ENCODE assay signal across 9 mouse cellular contexts in the genomic region with DNA sequence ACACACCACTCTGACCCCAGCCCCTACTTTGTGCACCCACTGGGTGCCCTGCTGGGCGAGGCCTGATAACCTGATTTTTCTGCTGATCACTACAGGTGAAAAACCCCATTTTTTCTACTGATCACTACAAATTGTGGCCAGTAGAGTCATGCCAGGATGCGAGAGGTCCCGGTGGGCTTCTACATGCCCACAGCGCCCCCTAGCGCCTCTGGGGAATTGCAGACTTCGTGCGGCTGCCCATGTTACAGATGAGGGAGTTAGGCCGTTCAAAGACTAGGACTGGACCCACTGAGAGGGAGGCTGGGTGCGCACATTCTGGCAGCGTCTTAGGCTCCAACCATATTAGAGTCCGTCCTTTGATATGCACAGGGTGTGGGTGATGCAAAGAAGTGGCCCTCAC. TPM values are rescaled to one million over a fixed set of nuclear protein-coding genes. Genes with fewer than 3 reads are reported as not detected.
DNase-seq lines count a peak whose midpoint lies in the region; ATAC-seq and TF ChIP-seq lines count a peak whose summit lies in the region.
"Had no signal": no experiment of that assay in that cellular context is flagged by ENCODE, and none has a peak within 500 bp of the region (broad histone marks: within the 10 kb centered on the region; RNA-seq: fewer than 3 reads in every experiment).

No protein-coding gene starts in this region.

- peak overlapping the region; percentile 26; the same call in 1 of the 2 replicates for H3K4me2 ChIP-seq in forebrain, embryonic 11.5 days (ENCODE audit: low read depth, low read length, severe bottlenecking)
- H3K4me2 ChIP-seq in kidney, postnatal 0 days (ENCODE audit: low read length): peak overlapping the region; percentile 35
- peak overlapping the region; percentile 32 for H3K4me2 ChIP-seq in midbrain, embryonic 12.5 days (replicated peaks)

- no peak overlapping the region for H3K27ac ChIP-seq in forebrain, embryonic 11.5 days (ENCODE audit: low read depth, low read length)
- no peak overlapping the region for H3K27ac ChIP-seq in kidney, postnatal 0 days
- no peak overlapping the region for H3K27ac ChIP-seq in midbrain, embryonic 12.5 days (replicated peaks)

- ATAC-seq in forebrain, embryonic 11.5 days (replicated peaks; ENCODE audit: low FRiP score): no peak
- no peak for ATAC-seq in kidney, postnatal 0 days (replicated peaks; ENCODE audit: low FRiP score, low read depth)
- ATAC-seq in midbrain, embryonic 12.5 days (ENCODE audit: low FRiP score, low read depth): no peak

- TF ChIP-seq CTCF in kidney, postnatal 0 days (IDR thresholded peaks at IDR 0.05; ENCODE audit: low read depth): peak; percentile 68

- peaks cover 2% of the 10 kb centered on the region; the same call in 1 of the 2 replicates for H3K4me1 ChIP-seq in forebrain, embryonic 11.5 days (replicated peaks; ENCODE audit: control insufficient read depth, insufficient read depth, low read length)
- H3K4me1 ChIP-seq in kidney, postnatal 0 days (replicated peaks; ENCODE audit: insufficient read depth, low read length): 0 out of 2 replicates have a peak, but pooled peaks cover 8% of the 10 kb centered on the region
- peaks cover 13% of the 10 kb centered on the region for H3K4me1 ChIP-seq in midbrain, embryonic 12.5 days

- H3K36me3 ChIP-seq in forebrain, embryonic 11.5 days (ENCODE audit: control insufficient read depth, insufficient read depth, low read length): no peaks in the 10 kb centered on the region
- no peaks in the 10 kb centered on the region for H3K36me3 ChIP-seq in kidney, postnatal 0 days (ENCODE audit: insufficient read depth, low read length)
- no peaks in the 10 kb centered on the region for H3K36me3 ChIP-seq in midbrain, embryonic 12.5 days
- H3K36me3 ChIP-seq: G1E had no signal

- DNase-seq in cerebellum, adult 18-20 months: peak; percentile 10 to 49
- DNase-seq in cerebellum, adult 11-12 months: no peak
- DNase-seq in right cerebral cortex, postnatal 4 days: peak; percentile 84
- DNase-seq in right cerebral cortex, postnatal 25 days: no peak
- peak; percentile 87 for DNase-seq in forebrain, embryonic 11.5 days (ENCODE audit: low spot score)
- peak; percentile 75 for DNase-seq in kidney, postnatal 0 days (ENCODE audit: low spot score)
- DNase-seq in testis, postnatal 14 days (ENCODE audit: low spot score): peak; percentile 83

- no peak overlapping the region for H3K4me3 ChIP-seq in forebrain, embryonic 11.5 days (ENCODE audit: low read depth, low read length)
- no peak overlapping the region for H3K4me3 ChIP-seq in kidney, postnatal 0 days (replicated peaks; ENCODE audit: low read depth, low read length)
- no peak overlapping the region for H3K4me3 ChIP-seq in midbrain, embryonic 12.5 days

- WGBS in forebrain, embryonic 11.5 days: 20% methylated on average over 11 of the region's 11 CpGs
- 33% methylated on average over 11 of the region's 11 CpGs for WGBS in kidney, postnatal 0 days
- WGBS in midbrain, embryonic 12.5 days: 21% methylated on average over 11 of the region's 11 CpGs

- no peaks in the 10 kb centered on the region for H3K27me3 ChIP-seq in forebrain, embryonic 11.5 days (ENCODE audit: control insufficient read depth, insufficient read depth, low read length)
- H3K27me3 ChIP-seq in kidney, postnatal 0 days (ENCODE audit: insufficient read depth, low read length): no peaks in the 10 kb centered on the region
- peaks cover 19% of the 10 kb centered on the region for H3K27me3 ChIP-seq in midbrain, embryonic 12.5 days

- no peak overlapping the region for H3K9ac ChIP-seq in forebrain, embryonic 11.5 days (ENCODE audit: low read length)
- no peak overlapping the region for H3K9ac ChIP-seq in kidney, postnatal 0 days (ENCODE audit: low read depth, low read length)
- no peak overlapping the region for H3K9ac ChIP-seq in midbrain, embryonic 12.5 days (replicated peaks)

- H3K9me3 ChIP-seq in forebrain, embryonic 11.5 days (ENCODE audit: control insufficient read depth, low read length): no peaks in the 10 kb centered on the region
- H3K9me3 ChIP-seq in kidney, postnatal 0 days (replicated peaks; ENCODE audit: low read length): no peaks in the 10 kb centered on the region
- no peaks in the 10 kb centered on the region for H3K9me3 ChIP-seq in midbrain, embryonic 12.5 days

RNA-seq across cellular contexts. Expression of gene Myl10, which starts 21.9 kb away (rescaled TPM):
- polyA plus RNA-seq in forebrain, embryonic 11.5 days (2014; fragmentation: Nextera tagmentation; extraction: Ambion mirVana): not detected in 2 replicates
- not detected in 2 replicates for polyA plus RNA-seq in kidney, postnatal 0 days (2015; fragmentation: Nextera tagmentation; extraction: Ambion mirVana)
- polyA plus RNA-seq in midbrain, embryonic 12.5 days (2016; fragmentation: Nextera tagmentation; extraction: Ambion mirVana): not detected in 2 replicates
- polyA plus RNA-seq: G1E had no signal

Comparison
In these comparisons a context has a peak if more than half of its experiments do, and no peak if none do; other contexts are left out.
1. DNase-seq: peak in cerebellum, adult 18-20 months (2 of 2), right cerebral cortex, postnatal 4 days (single experiment), forebrain, embryonic 11.5 days (single experiment), kidney, postnatal 0 days (single experiment) and testis, postnatal 14 days (single experiment); none in cerebellum, adult 11-12 months (single experiment) and right cerebral cortex, postnatal 25 days (single experiment).
2. Peak in every context shown above with its lines, with median percentiles within 50 percentile points of each other: H3K4me2 ChIP-seq.